Mouse (Mus musculus) layer of hippocampus, adult 9-11 months (tissue): ENCODE measurements around the gene Slc25a3.

Source experiments
- DNase-seq: peaks from one replicate; pipeline ENCODE4 v3.0.0; 2022

Slc25a3 gene

DNA sequence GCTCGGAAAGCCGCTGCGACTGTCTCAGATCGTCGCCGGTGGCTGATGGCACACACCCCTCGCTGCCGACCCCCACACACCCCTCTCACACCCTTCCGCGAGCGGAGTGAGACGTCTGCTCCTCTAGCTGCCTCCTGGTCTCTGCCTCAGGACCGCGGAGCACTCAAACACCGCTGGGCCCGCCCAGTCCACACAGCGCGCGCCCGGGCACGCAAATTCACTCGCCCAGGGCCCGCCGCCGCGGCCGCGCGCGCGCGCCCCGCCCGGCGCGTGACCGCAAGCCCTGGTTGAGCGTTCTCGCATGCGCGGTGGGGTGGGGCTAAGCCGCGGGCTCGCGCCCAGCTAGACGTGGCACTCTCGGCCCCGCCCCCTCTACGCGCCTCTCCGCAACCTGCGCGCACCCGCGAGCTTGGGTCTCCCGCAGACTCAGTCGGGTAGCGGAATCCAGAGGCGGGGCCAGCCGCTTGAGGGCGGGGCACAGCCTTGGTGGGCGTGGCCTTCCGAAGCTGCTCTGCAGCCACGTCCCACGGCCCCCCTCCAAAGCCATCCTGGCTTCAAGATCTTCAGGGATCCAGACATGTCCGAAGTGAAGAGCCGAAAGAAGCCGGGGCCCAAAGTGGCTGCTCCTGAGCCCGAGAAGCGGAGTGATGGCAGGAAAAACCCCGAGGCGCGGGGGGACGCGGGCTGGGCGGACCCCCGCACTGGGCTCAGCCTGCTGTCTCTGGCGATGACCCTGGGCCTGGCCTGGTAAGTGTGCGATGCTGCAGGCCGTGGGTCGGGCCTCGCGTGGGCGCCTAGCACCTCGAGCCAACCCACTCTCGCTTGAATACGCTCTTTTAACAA lies 41.1 kb downstream of the Slc25a3 start, which contains the start of the genes Apaf1 and Ikbip:
TSS of gene Apaf1 (minus strand) at position 221 of the 843 bp plus-strand sequence.
TSS of gene Ikbip (plus strand) at position 391 of the 843 bp plus-strand sequence.
- peak; percentile 100 for DNase-seq

DNA sequence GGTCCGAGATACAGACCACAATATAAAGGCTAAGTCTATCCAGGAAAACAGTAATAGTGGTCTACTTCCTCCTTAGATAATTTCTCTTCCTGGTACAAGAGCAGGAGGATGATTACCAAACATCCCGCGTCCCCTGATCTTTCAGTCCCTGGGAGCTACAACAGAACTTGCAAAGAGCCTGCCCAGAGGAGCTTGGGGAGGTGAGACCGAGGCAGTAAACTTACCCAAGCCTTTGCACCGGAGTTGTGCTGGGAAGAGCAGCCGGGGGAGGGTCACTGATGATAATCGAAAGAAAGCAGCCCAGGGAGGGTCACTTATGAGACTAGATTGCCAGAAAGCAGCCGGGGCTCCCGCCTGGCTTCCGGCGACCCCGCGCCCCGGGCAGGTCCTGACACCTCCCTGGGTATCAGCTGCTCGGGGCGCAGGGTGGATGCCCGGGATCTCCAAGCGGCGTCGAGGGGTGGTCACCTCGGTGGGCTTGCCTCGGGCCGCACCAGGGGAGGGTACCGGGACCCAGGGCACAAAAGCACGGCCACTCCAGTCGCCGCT lies 41.8 kb downstream of the Slc25a3 start:
- DNase-seq: no peak

DNA sequence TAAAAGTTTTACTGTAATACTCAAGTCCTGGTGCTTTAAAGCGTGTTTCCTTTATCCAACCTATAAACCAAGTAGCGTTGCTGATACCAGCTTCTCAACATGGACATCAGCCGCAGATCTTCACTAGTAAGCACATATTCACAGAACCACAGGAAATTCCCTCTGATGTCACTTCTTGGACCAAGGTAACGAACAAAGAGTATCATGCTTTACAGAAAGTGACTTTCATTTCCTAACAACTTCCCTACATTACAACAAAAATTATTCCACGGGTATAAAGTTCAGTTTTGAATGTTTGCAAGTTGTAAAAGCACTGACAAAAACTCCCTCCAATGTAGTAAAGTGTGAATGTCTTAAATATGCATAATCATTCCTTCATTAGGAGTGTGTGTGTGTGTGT lies 43.3 kb downstream of the Slc25a3 start:
- DNase-seq: no peak

DNA sequence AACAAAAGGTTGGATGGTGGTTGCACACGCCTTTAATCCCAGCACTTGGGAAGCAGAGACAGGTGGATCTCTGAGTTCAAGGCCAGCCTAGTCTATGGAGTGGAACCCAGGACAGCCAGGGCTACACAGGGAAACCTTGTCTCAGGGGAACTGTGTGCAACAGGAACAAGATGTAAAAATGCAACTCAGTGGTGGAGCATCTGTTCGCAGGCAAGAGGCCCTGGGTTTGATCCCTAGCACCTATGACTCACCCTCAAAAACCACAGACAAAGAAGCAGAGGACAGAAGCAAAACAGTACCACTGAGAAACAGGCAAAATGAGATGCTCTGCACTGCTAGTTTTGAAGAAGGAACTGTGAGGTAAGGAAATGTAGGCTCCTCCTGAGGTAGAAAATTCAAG lies 47.2 kb downstream of the Slc25a3 start:
- no peak for DNase-seq

DNA sequence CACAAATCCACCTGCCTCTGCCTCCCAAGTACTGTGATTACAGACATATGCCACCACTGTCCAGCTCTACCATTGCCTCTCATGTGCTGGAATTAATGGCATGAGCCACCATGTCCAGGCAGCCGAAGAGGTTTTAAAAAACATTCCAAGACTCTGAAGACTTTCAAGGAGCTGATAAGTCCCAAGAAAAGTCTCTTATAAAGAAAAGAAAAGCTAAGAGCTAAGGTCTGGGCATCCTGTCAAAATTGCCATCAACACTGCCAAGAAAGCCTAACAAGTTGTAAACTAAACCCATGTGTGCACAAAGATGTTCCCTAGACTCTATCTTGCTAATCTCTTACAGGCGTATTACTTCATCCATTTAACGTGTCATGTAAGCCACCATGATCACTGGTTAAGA lies 50.5 kb downstream of the Slc25a3 start:
- no peak for DNase-seq

DNA sequence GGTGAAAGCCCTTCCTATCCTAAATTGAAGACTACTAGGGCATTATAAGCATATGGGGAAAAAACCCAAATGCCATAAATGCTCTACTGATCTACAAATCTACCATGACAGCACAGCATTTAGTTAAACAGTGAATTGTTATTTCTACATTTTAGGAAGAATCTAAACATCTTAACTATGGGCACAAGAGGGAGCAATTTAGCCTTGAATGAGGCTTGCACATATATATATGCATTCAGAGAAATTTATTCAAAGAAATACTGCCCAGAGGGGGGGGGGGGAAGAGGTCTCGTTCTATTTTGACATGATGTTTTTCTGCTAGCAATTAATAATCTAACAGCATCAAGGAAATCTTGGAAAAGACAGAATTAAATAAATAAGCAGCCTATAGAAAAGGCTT lies 52.1 kb downstream of the Slc25a3 start:
- DNase-seq: no peak
